Mouse (Mus musculus) left cerebral cortex, adult 2 months (tissue): Measurements from ENCODE around the gene Tox2. TPM values are rescaled to one million over a fixed set of nuclear protein-coding genes. Genes with fewer than 3 reads are reported as not detected.

Experiments
- DNase-seq, 2 experiments: peaks; one replicate each; pipeline ENCODE4 v3.0.0; 2021 to 2022; ENCODE audit warnings: low spot score in 2 of 2, mixed read lengths in 1 of 2; ENCODE audit errors: extremely low spot score in 1 of 2
- H3K27ac ChIP-seq: fragments of 200-600 bp; 2 replicates; pipeline ENCODE4 v1.8.1; 2022
- H3K4me3 ChIP-seq: fragments of 200-600 bp; 2 replicates; pipeline ENCODE4 v1.8.1; 2022
- CTCF ChIP-seq: fragments of 200-600 bp; IDR thresholded peaks from 2 replicates; pipeline ENCODE4 v1.8.1; 2022; ENCODE audit warnings: antibody characterized with exemption, mild to moderate bottlenecking, moderate library complexity
- intact Hi-C: fragments of 180-260 bp; cut with DNase I; formaldehyde crosslinking; loops from one replicate; pipeline ENCODE4 v1.15.1; 2025
- total RNA-seq, 2 experiments: library from RNA; stranded (reverse); gene quantifications; 2 replicates each; pipeline ENCODE4 v1.2.3; 2021

Tox2 gene
- total RNA-seq, 2 experiments from 2014 or later, result 27.8 to 28.4 TPM

DNA sequence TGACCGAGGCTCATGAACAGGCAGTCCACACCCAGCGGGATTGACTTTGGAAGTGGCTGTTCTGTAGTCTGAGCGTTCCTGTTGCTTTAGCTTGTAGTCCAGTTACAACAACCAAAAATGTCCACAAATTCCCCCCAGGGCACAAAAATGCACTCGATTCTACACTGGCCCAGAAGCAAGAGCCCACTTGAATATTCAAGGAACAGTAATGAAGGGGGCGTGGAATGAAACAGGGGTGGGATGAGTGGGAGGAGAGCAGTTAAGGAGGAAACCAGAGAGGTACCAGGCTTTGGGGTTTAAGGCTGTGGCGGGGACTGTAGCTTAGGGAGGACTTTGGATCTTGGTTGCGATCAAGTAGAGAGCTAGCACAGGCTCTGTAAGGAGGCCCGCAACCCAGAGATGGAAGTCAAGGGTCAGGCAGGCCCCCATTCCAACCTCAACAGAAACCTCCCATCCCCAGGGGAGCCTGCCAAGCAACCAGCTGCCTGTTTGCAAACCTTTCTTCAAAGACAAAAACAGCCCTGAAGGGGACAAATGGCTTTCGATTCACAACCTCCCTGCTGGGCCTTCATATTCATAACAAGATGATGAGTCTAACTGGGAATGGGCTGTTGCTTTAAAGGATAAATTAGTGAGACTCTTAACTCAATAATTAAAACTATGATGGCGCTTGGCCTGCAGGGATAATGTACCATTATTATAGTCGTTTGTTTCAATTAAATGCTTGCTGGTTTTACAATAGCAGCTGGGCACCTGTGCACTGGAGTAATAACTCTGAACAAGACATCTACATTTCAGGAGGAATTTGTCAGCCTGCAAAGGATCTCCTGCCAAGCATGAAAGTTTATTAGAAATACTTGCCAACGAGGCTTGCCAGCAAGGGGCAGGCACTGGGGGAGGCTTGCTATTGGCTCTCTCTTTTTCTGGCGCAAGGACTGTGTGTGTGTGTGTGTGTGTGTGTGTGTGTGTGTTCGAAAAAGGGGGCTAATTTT, 97.4 kb downstream of the Tox2 start:
- H3K4me3 ChIP-seq, result no peak overlapping the region
- no peak overlapping the region for H3K27ac ChIP-seq
- TF ChIP-seq CTCF, result no peak
- intact Hi-C loops, result no loop called here
- DNase-seq, result no peak

GRCm38 (mm10) chr2:163301641-163302040, 98.7 kb downstream of the Tox2 start:
- H3K27ac ChIP-seq, result no peak overlapping the region
- no peak for TF ChIP-seq CTCF
- intact Hi-C loops, result no loop called here
- no peak for DNase-seq
- no peak overlapping the region for H3K4me3 ChIP-seq

GRCm38 (mm10) chr2:163303037-163303436, 100.1 kb downstream of the Tox2 start:
- no peak overlapping the region for H3K27ac ChIP-seq
- H3K4me3 ChIP-seq, result no peak overlapping the region
- intact Hi-C loops, result no loop called here
- TF ChIP-seq CTCF, result no peak
- no peak for DNase-seq

- intact Hi-C loops, result loop anchor here (5.0 kb wide), 1 partner anchor 102 kb away; no protein-coding TSS in a partner anchor
- H3K27ac ChIP-seq, result peak overlapping the region; percentile 26; the same call in 1 of the 2 replicates
- DNase-seq, result peak; percentile 26 to 30
Observed at GRCm38 (mm10) chr2:163309376-163309775, 106.5 kb downstream of the Tox2 start.

GRCm38 (mm10) chr2:163310163-163310688, 107.3 kb downstream of the Tox2 start:
- DNase-seq, result no peak
- intact Hi-C loops, result no loop called here
- H3K4me3 ChIP-seq, result no peak overlapping the region
- H3K27ac ChIP-seq, result no peak overlapping the region
- TF ChIP-seq CTCF, result peak; percentile 22

More at GRCm38 (mm10) chr2:163309376-163309775, 106.5 kb downstream of the Tox2 start:
- peak overlapping the region; percentile 9; the same call in 1 of the 2 replicates for H3K4me3 ChIP-seq
- no peak for TF ChIP-seq CTCF

- intact Hi-C loops, result no loop called here
- no peak overlapping the region for H3K4me3 ChIP-seq
- TF ChIP-seq CTCF, result no peak
- no peak for DNase-seq
- H3K27ac ChIP-seq, result no peak overlapping the region
Observed at GRCm38 (mm10) chr2:163317281-163317680, 114.4 kb downstream of the Tox2 start.

GRCm38 (mm10) chr2:163318777-163319176, 115.9 kb downstream of the Tox2 start:
- H3K4me3 ChIP-seq, result no peak overlapping the region
- no peak overlapping the region for H3K27ac ChIP-seq
- intact Hi-C loops, result no loop called here
- peak; percentile 26 for TF ChIP-seq CTCF
- DNase-seq, result no peak

GRCm38 (mm10) chr2:163323163-163323562, 120.2 kb downstream of the Tox2 start:
- Histone ChIP-seq H3K27ac (no peak overlapping the region), H3K4me3 (no peak overlapping the region)
- DNase-seq, result no peak
- intact Hi-C loops, result no loop called here
- no peak for TF ChIP-seq CTCF

GRCm38 (mm10) chr2:163330742-163331141, 127.8 kb downstream of the Tox2 start:
- peak; percentile 45 to 52 for DNase-seq
- TF ChIP-seq CTCF, result peak; percentile 92
- intact Hi-C loops, result loop anchor here (1.0 to 5.0 kb wide), 3 partner anchors 229 to 408 kb away; no protein-coding TSS in a partner anchor
- no peak overlapping the region for H3K4me3 ChIP-seq
- H3K27ac ChIP-seq, result no peak overlapping the region

DNA sequence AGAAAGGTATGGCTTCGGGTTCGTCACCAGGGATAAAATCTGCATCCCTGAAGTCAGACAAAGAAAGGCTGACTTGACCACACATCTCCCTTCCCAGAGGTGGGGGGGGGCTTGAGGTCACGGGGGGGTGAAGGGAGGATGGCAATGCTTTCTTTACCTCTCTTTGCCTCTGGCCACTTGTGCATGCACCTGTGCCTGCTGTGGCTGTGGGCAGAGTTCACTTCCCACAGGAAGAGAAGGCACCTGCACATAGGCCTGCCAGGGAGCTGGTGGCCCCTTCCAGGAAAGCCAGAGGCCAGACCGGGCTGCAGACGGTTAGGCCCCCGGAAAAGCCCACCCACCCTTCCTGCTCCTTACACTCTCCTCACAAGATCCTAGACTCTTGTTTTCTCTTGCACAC, 128.5 kb downstream of the Tox2 start:
- Histone ChIP-seq H3K4me3 (no peak overlapping the region), H3K27ac (no peak overlapping the region)
- no peak for TF ChIP-seq CTCF
- DNase-seq, result no peak
- intact Hi-C loops, result loop anchor here (5.0 kb wide), 1 partner anchor 409 kb away; no protein-coding TSS in a partner anchor

DNA sequence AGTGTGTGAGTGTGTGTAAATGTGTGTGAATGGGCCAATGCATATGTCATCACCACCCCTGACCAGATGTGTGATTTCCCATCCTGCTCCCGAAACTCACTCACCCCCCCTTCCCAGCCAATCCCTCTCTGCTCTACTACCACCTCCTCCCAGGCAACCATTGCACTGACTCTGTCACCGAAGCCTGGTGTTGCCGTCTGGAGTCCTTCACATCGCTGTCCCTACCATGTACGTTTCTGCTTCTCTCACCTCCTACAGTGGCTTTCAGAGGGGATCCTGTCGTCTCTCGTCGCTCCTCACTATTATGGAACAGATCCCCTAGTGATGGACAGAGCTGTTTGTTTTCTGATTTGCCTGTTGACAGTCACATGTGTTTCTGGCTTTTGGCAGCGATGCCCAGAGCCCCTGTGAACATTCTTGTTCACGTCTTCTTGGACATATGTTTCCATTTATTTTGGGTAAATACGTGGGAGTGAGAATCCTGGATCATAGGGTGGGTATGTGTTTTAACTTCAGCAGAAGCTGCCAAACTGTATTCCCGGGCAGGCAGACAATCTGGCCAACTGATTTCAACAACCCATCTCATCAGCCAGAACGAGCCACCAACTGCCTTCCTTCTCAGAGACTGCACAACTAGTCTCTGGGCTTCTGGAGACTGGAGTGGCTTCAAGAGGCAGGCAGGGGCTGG, 129.6 kb downstream of the Tox2 start:
- no peak for TF ChIP-seq CTCF
- DNase-seq, result peak in 1 of 2 experiments; percentile 23
- Histone ChIP-seq H3K27ac (no peak overlapping the region), H3K4me3 (no peak overlapping the region)
- intact Hi-C loops, result loop anchor here (5.0 kb wide), 1 partner anchor 410 kb away; no protein-coding TSS in a partner anchor
